Mouse (Mus musculus) myocyte (in vitro differentiated cells): ENCODE measurements around the gene Adam33.

Source experiments
- CEBPB ChIP-seq: IDR thresholded peaks from 2 replicates; pipeline ENCODE4 v1.6.1; 2011; ENCODE audit warnings: mild to moderate bottlenecking, moderate library complexity; ENCODE audit not compliant: poor library complexity, insufficient read depth, severe bottlenecking
- E2F4 ChIP-seq: IDR thresholded peaks from one replicate; pipeline ENCODE4 v1.6.1; 2011; ENCODE audit warnings: mild to moderate bottlenecking, control low read depth, moderate library complexity; ENCODE audit not compliant: insufficient read depth
- POLR2A ChIP-seq: IDR thresholded peaks from one replicate; pipeline ENCODE4 v1.6.1; 2011; ENCODE audit warnings: low read depth, mild to moderate bottlenecking, control low read depth, moderate library complexity; ENCODE audit not compliant: insufficient read length
- POLR2AphosphoS2 ChIP-seq: IDR thresholded peaks from one replicate; pipeline ENCODE4 v1.6.1; 2011; ENCODE audit warnings: low read depth, control low read depth; ENCODE audit not compliant: insufficient read length
- TCF3 ChIP-seq: IDR thresholded peaks from one replicate; pipeline ENCODE4 v1.6.1; 2011; ENCODE audit warnings: low read depth, control low read depth; ENCODE audit not compliant: insufficient read length

- TF ChIP-seq POLR2AphosphoS2 (no peak), POLR2A (no peak), TCF3 (no peak), CEBPB (no peak), E2F4 (no peak)
Observed at GRCm38 (mm10) chr2:131046025-131046424, 17.6 kb downstream of the Adam33 start.
